Mouse (Mus musculus) neural tube, embryonic 13.5 days (tissue): ENCODE measurements around the gene Klk4. TPM values are rescaled to one million over a fixed set of nuclear protein-coding genes. Genes with fewer than 3 reads are reported as not detected.

ENCODE experiments used
- ATAC-seq: fragments of 200-750 bp; cut with Nextera tagmentation; 2 replicates; pipeline ENCODE4 v1.8.0; 2017; ENCODE audit warnings: low read depth, mild to moderate bottlenecking, moderate TSS enrichment, moderate library complexity
- H3K27ac ChIP-seq: fragments of 300-500 bp; sonication (generic); replicated peaks from 2 replicates; pipeline ENCODE4 v1.5.1; 2015; ENCODE audit warnings: moderate library complexity, mild to moderate bottlenecking, inconsistent platforms
- H3K27me3 ChIP-seq: fragments of 300-500 bp; sonication (generic); 2 replicates; pipeline ENCODE4 v1.6.1; 2015; ENCODE audit warnings: mild to moderate bottlenecking, inconsistent platforms
- H3K36me3 ChIP-seq: fragments of 300-500 bp; sonication (generic); 2 replicates; pipeline ENCODE4 v1.6.1; 2015; ENCODE audit warnings: mild to moderate bottlenecking, inconsistent platforms
- H3K4me1 ChIP-seq: fragments of 300-500 bp; sonication (generic); replicated peaks from 2 replicates; pipeline ENCODE4 v1.6.1; 2015; ENCODE audit warnings: inconsistent platforms
- H3K4me2 ChIP-seq: fragments of 300-500 bp; sonication (generic); 2 replicates; pipeline ENCODE4 v1.6.1; 2015; ENCODE audit warnings: inconsistent platforms, mild to moderate bottlenecking, moderate library complexity
- H3K4me3 ChIP-seq: fragments of 300-500 bp; sonication (generic); 2 replicates; pipeline ENCODE4 v1.5.1; 2015; ENCODE audit warnings: mild to moderate bottlenecking, inconsistent platforms
- H3K9ac ChIP-seq: fragments of 300-500 bp; sonication (generic); 2 replicates; pipeline ENCODE4 v1.6.1; 2015; ENCODE audit warnings: moderate library complexity, mild to moderate bottlenecking, inconsistent platforms
- H3K9me3 ChIP-seq: fragments of 300-500 bp; sonication (generic); 2 replicates; pipeline ENCODE4 v1.6.1; 2016; ENCODE audit warnings: inconsistent platforms
- WGBS: fragments of 180-500 bp; shearing (Covaris S2); methylation state at CpG from one replicate; pipeline ENCODE4 v1.1.7; 2015; 5-methylcytosine and 5-hydroxymethylcytosine counted together
- polyA plus RNA-seq: library from polyadenylated mRNA; unstranded; fragments of >200 nt; fragmentation: Nextera tagmentation; extraction: Ambion mirVana; gene quantifications from 2 replicates; pipeline ENCODE4 v1.2.1, GENCODE M21; 2015

The Klk4 gene
- polyA plus RNA-seq, 1 experiment from 2014 or later: 0.31 TPM

DNA sequence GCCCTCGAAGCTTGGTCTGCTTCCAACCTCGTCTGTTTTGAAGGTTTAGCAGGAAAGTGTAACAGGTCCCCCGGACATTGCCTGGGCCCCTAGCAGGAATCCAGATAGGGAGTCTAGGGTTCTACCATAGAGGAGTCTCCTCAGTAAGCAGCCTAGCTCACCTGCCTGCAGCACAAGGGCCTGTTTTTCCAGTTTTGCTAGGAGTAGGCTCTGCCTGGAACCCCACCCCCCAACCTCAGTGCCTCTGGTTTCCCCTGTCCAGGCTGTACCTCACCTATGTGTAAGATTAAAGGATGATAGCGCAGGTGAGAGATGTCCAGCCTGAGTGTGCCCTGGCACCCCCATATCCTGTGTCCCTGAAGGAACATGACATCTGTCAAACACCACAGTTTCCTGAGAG, 4.5 kb upstream of the Klk4 start:
- Histone ChIP-seq H3K36me3 (no peaks in the 10 kb centered on the region), H3K27ac (no peak overlapping the region), H3K9ac (no peak overlapping the region), H3K4me1 (peaks cover 10% of the 10 kb centered on the region), H3K27me3 (no peaks in the 10 kb centered on the region; the same call in 1 of the 2 replicates), H3K4me2 (no peak overlapping the region), H3K9me3 (no peaks in the 10 kb centered on the region), H3K4me3 (no peak overlapping the region)
- no peak for ATAC-seq
- WGBS: 83% methylated on average over 4 of the region's 4 CpGs

DNA sequence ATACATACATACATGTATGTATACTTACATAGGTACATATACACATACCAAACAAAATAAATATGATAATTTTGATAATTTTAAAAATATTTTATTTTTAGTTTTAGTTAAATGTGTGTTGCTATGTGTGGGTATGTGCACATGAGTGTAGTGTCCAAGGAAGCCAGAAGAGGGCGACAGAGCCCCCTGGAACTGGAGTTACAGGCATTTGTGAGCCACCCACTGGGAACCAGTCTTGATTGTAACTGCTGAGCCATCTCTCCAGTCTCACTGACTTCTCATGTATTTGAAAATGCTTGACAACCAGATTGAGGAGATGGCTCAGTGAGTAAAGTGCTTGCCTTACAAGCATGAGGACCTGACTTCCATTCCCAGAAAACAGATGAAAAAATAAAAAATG, 2.7 kb upstream of the Klk4 start:
- no peaks in the 10 kb centered on the region for H3K9me3 ChIP-seq
- no peak overlapping the region for H3K4me3 ChIP-seq
- H3K9ac ChIP-seq: no peak overlapping the region
- no peak for ATAC-seq
- H3K36me3 ChIP-seq: no peaks in the 10 kb centered on the region
- H3K27me3 ChIP-seq: no peaks in the 10 kb centered on the region; the same call in 1 of the 2 replicates
- 44% methylated on average over 1 of the region's 1 CpGs for WGBS
- peaks cover 10% of the 10 kb centered on the region for H3K4me1 ChIP-seq
- no peak overlapping the region for H3K27ac ChIP-seq
- no peak overlapping the region for H3K4me2 ChIP-seq

GRCm38 (mm10) chr7:43882346-43882745, 1.4 kb downstream of the Klk4 start:
- H3K4me1 ChIP-seq: 0 out of 2 replicates have a peak, but pooled peaks cover 3% of the 10 kb centered on the region
- H3K27ac ChIP-seq: no peak overlapping the region
- no peak overlapping the region for H3K4me3 ChIP-seq
- H3K9ac ChIP-seq: no peak overlapping the region
- no peaks in the 10 kb centered on the region; the same call in 1 of the 2 replicates for H3K27me3 ChIP-seq
- no peak for ATAC-seq
- H3K36me3 ChIP-seq: no peaks in the 10 kb centered on the region
- 22% methylated on average over 4 of the region's 4 CpGs for WGBS
- no peak overlapping the region for H3K4me2 ChIP-seq
- H3K9me3 ChIP-seq: no peaks in the 10 kb centered on the region

DNA sequence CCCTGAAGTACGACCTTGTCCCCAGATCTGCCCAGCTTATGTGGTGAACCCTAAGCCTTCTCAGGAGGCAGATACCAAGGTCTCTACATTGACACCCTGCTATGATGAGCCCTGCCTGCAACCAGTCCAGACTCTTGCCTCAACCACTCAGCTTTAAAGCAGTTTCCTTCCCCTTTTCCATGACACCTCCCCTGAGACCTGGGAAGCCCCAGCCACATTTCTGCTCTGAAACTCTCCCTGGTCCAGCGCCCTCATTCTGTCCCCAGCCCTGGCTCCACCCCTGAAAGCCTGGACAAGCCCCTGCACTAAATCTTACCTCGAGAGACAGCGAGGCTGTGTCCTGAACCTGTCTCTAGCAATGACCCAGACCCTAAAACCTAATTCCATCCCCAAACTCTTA, 1.9 kb downstream of the Klk4 start:
- H3K36me3 ChIP-seq: no peaks in the 10 kb centered on the region
- no peak overlapping the region for H3K9ac ChIP-seq
- ATAC-seq: no peak

GRCm38 (mm10) chr7:43883547-43883946, 2.6 kb downstream of the Klk4 start:
- 13% methylated on average over 14 of the region's 14 CpGs for WGBS
- Histone ChIP-seq H3K27ac (no peak overlapping the region), H3K27me3 (no peaks in the 10 kb centered on the region; the same call in 1 of the 2 replicates), H3K4me1 (0 out of 2 replicates have a peak, but pooled peaks cover 3% of the 10 kb centered on the region), H3K9ac (no peak overlapping the region), H3K36me3 (no peaks in the 10 kb centered on the region), H3K4me3 (no peak overlapping the region), H3K9me3 (no peaks in the 10 kb centered on the region), H3K4me2 (peak overlapping the region; percentile 42)
- ATAC-seq: peak; percentile 73

More for the DNA sequence above, 1.9 kb downstream of the Klk4 start:
- Histone ChIP-seq H3K4me2 (no peak overlapping the region), H3K4me3 (no peak overlapping the region), H3K9me3 (no peaks in the 10 kb centered on the region), H3K27ac (no peak overlapping the region), H3K27me3 (no peaks in the 10 kb centered on the region; the same call in 1 of the 2 replicates), H3K4me1 (0 out of 2 replicates have a peak, but pooled peaks cover 3% of the 10 kb centered on the region)
- WGBS: 24% methylated on average over 4 of the region's 4 CpGs

- H3K9me3 ChIP-seq: no peaks in the 10 kb centered on the region
- H3K27ac ChIP-seq: no peak overlapping the region
- no peak overlapping the region for H3K9ac ChIP-seq
- no peak overlapping the region for H3K4me3 ChIP-seq
- 71% methylated on average over 5 of the region's 5 CpGs for WGBS
- no peaks in the 10 kb centered on the region for H3K36me3 ChIP-seq
- H3K4me2 ChIP-seq: no peak overlapping the region
- H3K27me3 ChIP-seq: no peaks in the 10 kb centered on the region
- no peaks in the 10 kb centered on the region for H3K4me1 ChIP-seq
- no peak for ATAC-seq
Measured at GRCm38 (mm10) chr7:43891365-43891764, 10.4 kb downstream of the Klk4 start.

- H3K4me3 ChIP-seq: no peak overlapping the region
- no peak overlapping the region for H3K4me2 ChIP-seq
- H3K27ac ChIP-seq: no peak overlapping the region
- H3K9ac ChIP-seq: no peak overlapping the region
- no peaks in the 10 kb centered on the region for H3K27me3 ChIP-seq
- no peaks in the 10 kb centered on the region for H3K9me3 ChIP-seq
- no peak for ATAC-seq
- H3K4me1 ChIP-seq: no peaks in the 10 kb centered on the region
- no peaks in the 10 kb centered on the region for H3K36me3 ChIP-seq
- WGBS: 76% methylated on average over 3 of the region's 3 CpGs
Measured at GRCm38 (mm10) chr7:43891788-43892187, 10.8 kb downstream of the Klk4 start.

GRCm38 (mm10) chr7:43894836-43895235, 13.9 kb downstream of the Klk4 start:
- 5% methylated on average over 1 of the region's 1 CpGs for WGBS
- Histone ChIP-seq H3K27me3 (no peaks in the 10 kb centered on the region), H3K9me3 (no peaks in the 10 kb centered on the region), H3K4me2 (no peak overlapping the region), H3K4me3 (no peak overlapping the region), H3K9ac (no peak overlapping the region), H3K4me1 (no peaks in the 10 kb centered on the region), H3K36me3 (no peaks in the 10 kb centered on the region), H3K27ac (no peak overlapping the region)
- ATAC-seq: peak; percentile 97

GRCm38 (mm10) chr7:43914821-43915220, 33.9 kb downstream of the Klk4 start:
- Histone ChIP-seq H3K4me2 (no peak overlapping the region), H3K4me1 (no peaks in the 10 kb centered on the region), H3K9ac (no peak overlapping the region), H3K9me3 (no peaks in the 10 kb centered on the region), H3K36me3 (no peaks in the 10 kb centered on the region), H3K27me3 (no peaks in the 10 kb centered on the region), H3K27ac (no peak overlapping the region), H3K4me3 (no peak overlapping the region)
- ATAC-seq: no peak
- WGBS: 78% methylated on average over 9 of the region's 9 CpGs

DNA sequence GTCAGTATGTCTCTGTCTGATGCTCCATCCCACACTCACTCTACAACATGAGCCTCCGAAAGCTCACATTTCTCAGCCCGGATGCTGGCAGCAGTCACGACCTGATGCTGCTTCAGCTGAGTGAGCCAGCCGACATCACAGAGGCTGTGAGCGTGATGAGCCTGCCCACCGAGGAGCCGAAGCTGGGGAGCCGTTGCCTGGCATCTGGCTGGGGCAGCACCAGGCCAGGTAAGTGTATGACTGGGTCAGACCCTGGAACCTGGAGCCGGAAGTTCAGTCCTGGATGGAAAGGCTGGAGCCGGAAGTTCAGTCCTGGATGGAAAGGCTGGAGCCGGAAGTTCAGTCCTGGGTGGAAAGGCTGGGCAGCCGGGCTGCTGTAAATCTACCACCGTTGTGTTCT, 37.5 kb downstream of the Klk4 start:
- H3K9me3 ChIP-seq: no peaks in the 10 kb centered on the region
- no peaks in the 10 kb centered on the region for H3K4me1 ChIP-seq
- no peak for ATAC-seq
- WGBS: 85% methylated on average over 13 of the region's 13 CpGs
- H3K27ac ChIP-seq: no peak overlapping the region
- no peaks in the 10 kb centered on the region; the same call in 1 of the 2 replicates for H3K27me3 ChIP-seq
- H3K36me3 ChIP-seq: no peaks in the 10 kb centered on the region
- H3K9ac ChIP-seq: no peak overlapping the region
- H3K4me3 ChIP-seq: no peak overlapping the region
- H3K4me2 ChIP-seq: no peak overlapping the region

DNA sequence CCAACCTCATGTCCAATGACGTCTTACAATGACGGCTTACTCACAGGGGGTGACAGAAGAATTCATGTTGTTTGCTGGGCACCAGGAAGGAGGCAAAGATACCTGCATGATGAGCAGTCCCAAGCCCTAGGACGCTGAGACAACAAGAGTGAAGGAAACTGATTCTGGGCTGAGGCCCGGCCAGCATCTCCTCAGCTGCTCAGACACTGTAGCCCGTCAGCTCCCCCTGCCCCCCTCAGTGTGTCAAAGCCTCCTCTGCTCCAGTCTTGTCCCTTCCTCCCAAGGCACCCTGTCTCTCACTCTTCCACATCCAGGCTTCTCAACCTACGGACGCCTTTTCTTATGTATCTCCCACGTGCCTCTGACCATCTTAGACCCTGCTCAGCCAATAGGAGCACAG, 37.9 kb downstream of the Klk4 start:
- no peak for ATAC-seq
- no peaks in the 10 kb centered on the region; the same call in 1 of the 2 replicates for H3K27me3 ChIP-seq
- no peaks in the 10 kb centered on the region for H3K36me3 ChIP-seq
- no peak overlapping the region for H3K4me2 ChIP-seq
- no peaks in the 10 kb centered on the region for H3K4me1 ChIP-seq
- H3K9ac ChIP-seq: no peak overlapping the region
- no peak overlapping the region for H3K4me3 ChIP-seq
- WGBS: 71% methylated on average over 8 of the region's 8 CpGs
- no peak overlapping the region for H3K27ac ChIP-seq
- H3K9me3 ChIP-seq: no peaks in the 10 kb centered on the region

- no peak overlapping the region for H3K4me3 ChIP-seq
- peak; percentile 92 for ATAC-seq
- H3K9me3 ChIP-seq: no peaks in the 10 kb centered on the region
- H3K4me2 ChIP-seq: no peak overlapping the region
- no peaks in the 10 kb centered on the region for H3K36me3 ChIP-seq
- H3K27me3 ChIP-seq: no peaks in the 10 kb centered on the region; the same call in 1 of the 2 replicates
- no peak overlapping the region for H3K9ac ChIP-seq
- H3K27ac ChIP-seq: no peak overlapping the region
- no peaks in the 10 kb centered on the region for H3K4me1 ChIP-seq
- WGBS: 36% methylated on average over 14 of the region's 14 CpGs
Measured at GRCm38 (mm10) chr7:43919559-43920451, 38.8 kb downstream of the Klk4 start.
